Mouse (Mus musculus): ENCODE data around the gene Cdc14a.
A peak's percentile ranks its signal among the peaks of the same experiment; 100 is the strongest.

Gene Cdc14a

GRCm38 (mm10) chr3:116412954-116413724 is 10.7 kb downstream of the Cdc14a start:
- no peak for DNase-seq

DNA sequence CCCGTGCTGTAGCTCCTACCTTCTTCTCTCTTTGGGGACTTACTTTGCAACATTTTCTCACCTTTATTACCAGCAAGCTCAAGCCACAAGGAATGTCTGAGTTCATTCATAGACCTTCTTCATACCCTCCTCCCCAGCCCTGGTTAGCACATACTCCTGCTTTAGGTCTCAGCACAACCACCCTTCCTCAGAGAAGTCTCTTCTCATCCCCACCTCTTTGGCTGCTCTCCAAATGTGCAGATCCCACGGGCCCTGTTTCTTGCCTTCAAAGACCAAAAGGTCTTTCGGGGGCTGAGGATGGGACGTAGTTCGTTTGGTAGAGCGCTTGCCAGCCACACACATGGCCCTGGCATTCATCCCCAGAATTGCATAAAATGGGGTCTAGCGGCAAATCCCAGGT is 13.8 kb downstream of the Cdc14a start:
- no peak for DNase-seq

- DNase-seq = no peak
These were observed 14.3 kb downstream of the Cdc14a start for GRCm38 (mm10) chr3:116409486-116409885.

DNA sequence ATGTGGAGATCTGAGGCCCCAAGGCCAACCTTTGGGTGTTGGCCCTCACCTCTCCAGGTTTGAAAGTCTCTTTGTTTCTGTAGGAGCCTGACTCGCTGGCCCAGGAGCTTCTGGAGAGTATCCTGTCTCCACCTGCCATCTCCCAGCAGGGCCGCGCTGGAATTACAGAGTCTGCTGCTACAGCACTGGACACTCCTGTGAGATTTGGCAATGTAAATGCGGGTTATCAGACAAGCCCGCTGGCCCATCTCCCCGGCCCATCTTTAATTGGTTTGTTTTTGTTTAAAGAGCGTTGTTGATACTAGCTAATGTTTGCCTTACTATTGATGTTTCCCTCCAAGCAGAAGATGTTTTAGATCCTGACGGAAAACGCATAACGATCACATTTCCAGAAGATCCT is 15.0 kb downstream of the Cdc14a start:
- no peak for DNase-seq

DNA sequence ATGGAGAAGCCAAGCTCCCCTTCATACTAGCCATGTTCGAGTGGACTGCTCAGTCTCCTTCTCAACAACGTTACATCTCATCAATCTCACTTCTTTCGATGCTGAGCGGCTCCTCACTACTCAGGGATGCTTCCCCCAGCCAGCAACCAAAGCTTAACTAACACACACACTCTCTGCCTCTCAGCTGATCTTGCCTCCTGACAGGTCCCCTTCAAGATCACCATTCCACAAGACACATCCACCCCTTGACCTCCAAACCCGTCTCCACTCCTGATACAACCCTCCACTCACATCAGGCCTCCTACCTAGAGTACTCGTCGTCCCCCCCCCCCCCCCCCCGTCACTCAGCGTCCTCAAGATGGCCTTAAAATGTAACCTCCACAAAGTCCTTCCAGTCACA is 18.3 kb downstream of the Cdc14a start:
- DNase-seq = no peak

- no peak for DNase-seq
These were observed 22.4 kb downstream of the Cdc14a start for GRCm38 (mm10) chr3:116401436-116401835.

GRCm38 (mm10) chr3:116399349-116400090 is 24.3 kb downstream of the Cdc14a start:
- no peak for DNase-seq

DNA sequence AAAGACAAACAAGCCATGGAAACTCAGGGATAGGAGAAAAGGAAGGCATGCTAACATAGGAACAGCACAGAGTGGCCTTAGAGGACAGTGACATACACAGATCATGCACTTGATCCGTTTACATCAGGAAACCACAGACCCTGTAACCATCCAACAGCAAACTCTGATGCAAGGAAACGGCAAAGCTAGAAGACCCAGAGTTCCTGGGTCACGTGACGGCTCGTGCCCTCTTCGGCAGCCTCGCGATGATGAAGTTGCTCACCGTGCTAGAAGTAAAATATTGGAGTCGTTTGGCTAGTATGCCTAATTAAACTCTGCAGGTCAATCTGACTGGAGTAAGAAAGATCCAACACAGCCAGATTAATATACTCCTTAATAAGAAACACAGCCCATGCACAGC is 25.3 kb downstream of the Cdc14a start:
- DNase-seq = no peak

DNA sequence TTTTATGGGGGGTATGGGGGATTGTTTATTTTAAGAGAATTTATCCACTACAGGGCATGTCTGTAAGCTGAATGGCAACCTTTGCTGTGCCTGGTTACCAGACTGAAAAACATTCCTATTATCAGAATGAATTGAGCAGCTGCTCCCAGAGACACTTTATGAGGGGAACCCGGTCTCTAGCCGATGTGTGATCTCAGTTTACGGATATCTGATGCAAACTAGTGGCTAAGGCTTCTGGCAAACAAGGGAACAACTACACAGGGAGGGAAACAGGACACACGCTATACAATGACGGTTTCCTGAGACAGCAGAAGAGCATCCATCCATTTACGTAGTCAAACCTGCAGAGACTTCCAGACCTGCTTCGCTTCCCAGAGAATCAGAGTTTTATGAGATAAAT is 25.9 kb downstream of the Cdc14a start:
- DNase-seq = no peak

- DNase-seq = no peak
These were observed 26.5 kb downstream of the Cdc14a start for GRCm38 (mm10) chr3:116397341-116397740.

DNA sequence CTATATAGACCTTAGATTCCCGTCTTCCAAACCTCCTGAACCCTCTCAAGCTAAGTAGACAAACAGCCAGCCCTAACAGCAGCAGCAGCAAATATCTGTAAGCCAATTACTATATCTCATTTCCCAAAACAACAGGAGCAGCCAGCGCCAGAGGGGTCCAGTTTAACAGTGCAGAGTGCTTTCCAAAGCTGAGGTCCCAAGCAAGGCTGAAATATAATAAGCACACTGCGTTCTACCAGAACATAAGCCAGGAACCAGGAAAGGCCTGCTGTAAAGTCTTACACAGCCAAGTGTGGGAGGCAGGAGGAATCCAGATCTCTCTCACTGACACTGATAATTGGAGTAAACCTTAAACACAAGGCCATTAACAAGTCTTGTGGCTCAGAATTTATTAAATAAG is 27.3 kb downstream of the Cdc14a start:
- no peak for DNase-seq

DNA sequence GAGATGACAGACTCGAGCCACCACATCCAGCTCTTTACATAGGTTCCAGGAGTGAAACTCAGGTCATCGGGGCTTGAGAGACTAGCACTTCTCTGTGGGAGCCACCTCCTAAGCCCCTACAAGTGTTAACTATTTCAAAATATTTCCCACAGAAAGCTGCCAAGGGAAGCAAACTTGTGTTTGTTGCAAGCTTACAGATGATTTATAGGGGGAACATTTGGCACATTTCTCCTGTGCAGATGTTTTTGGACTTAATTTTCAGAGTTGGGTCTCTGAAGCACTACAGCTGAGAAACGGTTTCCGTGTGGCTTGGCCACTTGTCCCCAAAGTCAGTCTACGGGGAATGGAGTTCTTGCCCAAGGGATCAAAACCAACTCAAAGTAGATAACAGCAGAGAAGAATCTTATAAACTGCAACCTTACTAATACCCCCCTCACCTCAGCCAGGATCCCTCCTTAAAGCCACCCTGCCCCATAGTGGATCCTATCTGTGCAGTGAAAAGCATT is 28.9 kb downstream of the Cdc14a start:
- DNase-seq = peak; percentile 36

DNA sequence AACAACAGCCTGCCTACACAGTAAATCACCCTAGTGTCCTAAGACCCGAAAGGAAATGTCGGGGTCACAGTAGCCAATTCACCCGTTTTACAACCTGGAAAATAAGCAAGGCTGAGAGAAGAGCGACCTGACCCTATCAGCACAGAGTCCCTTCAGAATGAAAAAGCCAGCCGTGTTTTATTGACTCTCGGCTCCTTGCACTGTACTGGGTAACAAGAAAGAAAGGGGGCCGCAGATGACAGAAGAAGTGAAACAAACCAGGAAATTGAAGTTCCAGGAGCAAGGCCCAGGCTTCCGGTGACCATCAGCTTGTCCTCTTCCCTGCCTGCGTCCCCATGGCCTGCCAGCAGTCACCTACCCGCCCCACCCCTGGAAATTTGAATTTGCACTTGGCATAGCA is 32.4 kb downstream of the Cdc14a start:
- peak; percentile 42 for DNase-seq

DNA sequence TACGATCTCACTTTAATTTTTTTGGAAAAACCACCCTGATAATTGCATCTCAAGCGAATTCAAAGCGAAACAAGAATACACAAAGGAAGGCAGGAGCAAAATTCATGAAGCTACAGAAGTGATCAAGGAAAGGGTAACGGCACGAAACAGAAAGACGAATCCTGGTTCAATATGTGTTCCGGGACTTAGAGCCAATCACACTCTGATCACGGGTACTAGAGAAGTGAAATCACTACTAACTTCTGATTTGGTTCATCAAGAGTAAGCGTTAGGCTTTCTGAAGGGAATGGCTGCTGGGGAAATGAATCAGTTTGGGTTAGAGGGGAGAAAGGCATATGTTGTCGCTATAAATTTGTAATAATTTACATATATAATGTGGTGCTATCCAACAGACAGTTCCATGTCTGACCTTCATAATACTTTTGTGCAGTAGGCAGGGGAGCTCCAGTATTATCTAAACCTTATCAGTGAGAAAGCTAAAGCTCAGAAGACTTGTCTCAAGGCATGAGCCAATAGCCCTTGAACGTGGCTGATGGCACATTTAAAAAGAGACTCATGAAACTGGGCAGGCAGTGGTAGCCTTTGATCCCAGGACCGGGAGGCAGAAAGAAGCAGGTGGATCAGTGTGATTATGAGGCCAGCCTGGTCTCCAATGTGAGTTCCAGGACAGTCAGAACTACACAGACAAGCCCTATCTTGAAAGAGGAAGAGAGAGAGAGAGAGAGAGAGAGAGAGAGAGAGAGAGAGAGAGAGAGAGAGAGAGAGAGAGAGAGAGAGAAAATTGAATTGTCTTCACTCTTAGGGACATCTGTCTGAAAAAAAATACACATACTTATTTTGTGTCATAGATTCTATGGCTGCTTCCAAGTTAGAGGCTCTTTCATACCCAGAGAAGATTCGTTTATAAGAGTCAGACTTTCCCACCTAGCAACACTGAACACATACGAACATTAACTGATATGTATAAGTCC is 34.0 kb downstream of the Cdc14a start:
- no peak for DNase-seq

DNA sequence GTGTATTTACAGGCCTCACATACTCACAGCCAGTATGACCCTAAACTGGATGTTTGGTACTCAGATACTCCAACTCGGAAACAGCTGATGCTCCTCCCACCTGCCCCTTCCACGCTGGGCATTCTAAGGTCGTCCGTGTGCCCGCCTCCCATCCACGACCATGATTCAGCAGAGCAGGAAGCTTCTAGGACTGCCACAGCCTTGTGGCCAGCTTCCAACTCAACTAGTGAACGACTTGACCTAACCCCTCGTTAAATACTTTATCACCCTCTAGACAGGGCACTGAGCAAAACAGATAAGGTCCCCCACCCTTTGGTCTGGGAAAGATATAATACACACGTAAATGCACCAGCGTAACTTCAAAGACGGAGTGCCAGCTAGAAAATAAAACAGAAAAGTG is 35.0 kb downstream of the Cdc14a start:
- peak; percentile 46 for DNase-seq

DNA sequence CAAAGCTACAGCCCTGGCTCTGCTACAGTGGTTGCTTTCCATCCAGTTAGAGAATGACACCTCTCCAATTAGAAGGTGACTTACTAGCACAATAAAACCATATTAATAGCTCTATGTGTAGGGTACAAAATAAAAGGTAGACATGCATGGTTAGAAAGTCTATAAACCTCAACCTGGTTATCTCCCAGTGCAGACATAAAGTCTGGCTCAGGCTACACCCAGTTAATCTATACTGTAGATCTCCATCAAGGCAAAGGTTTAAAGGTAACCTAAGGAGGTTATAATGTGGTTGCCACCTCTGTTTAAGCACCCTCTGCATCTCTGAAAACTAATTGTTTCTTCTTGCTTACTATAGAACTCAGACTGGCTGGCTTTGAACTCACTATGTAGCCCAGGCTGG is 36.9 kb downstream of the Cdc14a start:
- DNase-seq = no peak

- no peak for DNase-seq
These were observed 37.5 kb downstream of the Cdc14a start for GRCm38 (mm10) chr3:116386342-116386741.

DNA sequence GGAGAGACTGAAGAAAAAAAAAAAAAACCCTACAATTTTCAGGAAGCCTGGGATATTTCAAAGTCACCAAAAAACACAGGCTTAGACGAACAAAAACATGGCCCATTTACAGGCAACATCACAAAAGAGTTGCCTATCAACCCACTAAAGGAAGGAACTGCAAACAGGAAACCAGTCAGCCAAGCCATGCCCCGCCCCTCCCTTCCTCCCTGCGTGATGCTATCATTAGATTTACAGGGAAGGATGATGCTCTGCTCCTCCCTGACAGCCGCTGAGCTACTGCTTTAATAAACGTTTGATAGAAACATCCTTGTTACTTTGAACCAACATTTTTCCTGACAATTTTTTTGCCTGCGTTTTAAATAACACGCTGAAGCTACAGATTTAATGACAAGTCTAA is 39.5 kb downstream of the Cdc14a start:
- peak; percentile 75 for DNase-seq

- DNase-seq = peak; percentile 38
These were observed 43.5 kb downstream of the Cdc14a start for GRCm38 (mm10) chr3:116380319-116380718.

DNA sequence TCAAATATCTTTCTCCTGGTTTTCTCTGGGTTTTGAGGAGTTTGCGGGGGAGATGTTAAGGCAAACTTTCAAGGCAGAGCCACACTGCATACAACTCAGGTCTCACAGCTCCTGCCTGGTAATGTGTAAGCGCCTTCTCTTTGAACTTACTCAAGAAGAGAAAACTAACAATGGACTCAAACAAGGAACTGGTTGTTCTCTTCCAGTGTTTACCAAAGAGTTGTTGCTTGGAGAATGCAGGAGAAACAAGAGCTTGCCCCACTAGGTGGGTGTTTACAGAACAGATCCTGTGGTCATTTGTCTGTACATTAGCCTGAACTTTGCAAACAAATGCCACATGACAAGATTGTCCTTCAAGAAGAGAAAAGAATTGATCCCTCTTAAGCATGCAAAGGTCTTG is 48.4 kb downstream of the Cdc14a start:
- DNase-seq = no peak

- DNase-seq = no peak
These were observed 49.3 kb downstream of the Cdc14a start for GRCm38 (mm10) chr3:116374486-116374885.

DNA sequence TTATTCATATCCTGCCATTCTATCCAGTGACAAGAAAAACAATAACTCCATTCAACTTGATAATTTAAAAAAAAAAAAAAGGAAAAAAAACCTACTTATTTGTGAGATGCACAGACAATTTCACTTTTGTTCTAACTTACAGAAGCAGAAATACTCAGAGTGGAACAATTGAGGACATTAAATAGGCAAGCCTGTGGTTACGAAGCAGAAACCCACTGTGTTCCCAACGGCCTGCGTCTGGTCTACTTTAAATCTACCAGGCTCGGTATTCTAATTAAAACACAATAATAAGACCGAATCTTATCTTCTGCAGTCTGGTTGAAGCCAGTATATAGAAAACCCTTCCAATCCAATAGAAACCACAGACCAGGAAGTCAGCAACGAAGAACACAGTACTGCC is 50.6 kb downstream of the Cdc14a start:
- no peak for DNase-seq

DNA sequence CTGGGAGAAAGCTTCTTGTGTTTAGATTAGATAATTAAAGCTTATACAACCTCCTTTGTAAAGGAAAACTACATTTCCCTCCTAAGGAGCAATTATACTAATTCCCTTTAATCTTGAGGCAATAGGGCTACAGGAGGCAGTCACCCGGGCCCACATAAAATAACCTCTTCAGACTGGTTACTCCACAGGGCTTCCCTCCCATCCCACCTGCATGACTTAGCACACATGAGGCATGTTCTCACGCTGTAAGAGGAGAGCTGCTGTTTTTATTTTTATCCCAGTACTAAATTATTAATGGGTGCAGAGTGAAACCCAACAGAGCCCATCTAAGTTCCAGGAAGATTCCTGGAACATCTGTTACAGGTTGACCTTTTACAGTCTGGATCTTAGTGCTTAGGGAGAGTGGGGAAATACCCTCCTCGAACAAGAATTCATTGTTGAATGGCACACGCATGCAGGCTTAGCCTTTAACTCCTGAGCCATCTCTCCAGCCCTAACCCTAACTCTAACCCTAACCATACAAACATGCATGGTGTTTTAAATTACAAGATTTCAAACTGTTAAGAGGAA is 54.9 kb downstream of the Cdc14a start:
- DNase-seq = no peak
